Mouse (Mus musculus) embryonic facial prominence, embryonic 13.5 days (tissue): Measurements from ENCODE around the gene Basp1. TPM values are rescaled to one million over a fixed set of nuclear protein-coding genes. Genes with fewer than 3 reads are reported as not detected.

ENCODE experiments used
- ATAC-seq: fragments of 200-750 bp; cut with Nextera tagmentation; 2 replicates; pipeline ENCODE4 v1.8.0; 2017; ENCODE audit warnings: low read depth; ENCODE audit not compliant: insufficient number of reproducible peaks, insufficient read depth, low FRiP score, low TSS enrichment
- H3K27ac ChIP-seq: fragments of 300-500 bp; sonication (generic); 2 replicates; pipeline ENCODE4 v1.5.1; 2015; ENCODE audit warnings: moderate library complexity, mild to moderate bottlenecking, inconsistent platforms
- H3K27me3 ChIP-seq: fragments of 300-500 bp; sonication (generic); 2 replicates; pipeline ENCODE4 v1.6.1; 2015; ENCODE audit warnings: mild to moderate bottlenecking, inconsistent platforms
- H3K36me3 ChIP-seq: fragments of 300-500 bp; sonication (generic); 2 replicates; pipeline ENCODE4 v1.6.1; 2015; ENCODE audit warnings: mild to moderate bottlenecking, inconsistent platforms
- H3K4me1 ChIP-seq: fragments of 300-500 bp; sonication (generic); 2 replicates; pipeline ENCODE4 v1.6.1; 2015; ENCODE audit warnings: inconsistent platforms
- H3K4me2 ChIP-seq: fragments of 300-500 bp; sonication (generic); 2 replicates; pipeline ENCODE4 v1.6.1; 2015; ENCODE audit warnings: moderate library complexity, mild to moderate bottlenecking, inconsistent platforms
- H3K4me3 ChIP-seq: fragments of 300-500 bp; sonication (generic); 2 replicates; pipeline ENCODE4 v1.5.1; 2015; ENCODE audit warnings: mild to moderate bottlenecking, inconsistent platforms
- H3K9ac ChIP-seq: fragments of 300-500 bp; sonication (generic); 2 replicates; pipeline ENCODE4 v1.6.1; 2015; ENCODE audit warnings: mild to moderate bottlenecking, inconsistent platforms
- H3K9me3 ChIP-seq: fragments of 300-500 bp; sonication (generic); 2 replicates; pipeline ENCODE4 v1.6.1; 2016; ENCODE audit warnings: inconsistent platforms
- WGBS: fragments of 180-500 bp; shearing (Covaris S2); methylation state at CpG from one replicate; pipeline ENCODE4 v1.1.7; 2015; ENCODE audit warnings: mixed read lengths; 5-methylcytosine and 5-hydroxymethylcytosine counted together
- polyA plus RNA-seq: library from polyadenylated mRNA; unstranded; fragments of >200 nt; fragmentation: Nextera tagmentation; extraction: Ambion mirVana; gene quantifications from 2 replicates; pipeline ENCODE4 v1.2.1, GENCODE M21; 2015

The Basp1 gene
- polyA plus RNA-seq, 1 experiment from 2014 or later, result 56.1 TPM

GRCm38 (mm10) chr15:25414747-25415119 is 1.2 kb upstream of the Basp1 start:
- ATAC-seq, result no peak
- 0% methylated on average over 14 of the region's 14 CpGs for WGBS
- Histone ChIP-seq H3K4me1 (peaks cover 30% of the 10 kb centered on the region), H3K36me3 (no peaks in the 10 kb centered on the region), H3K9ac (peak overlapping the region; percentile 97), H3K27me3 (no peaks in the 10 kb centered on the region), H3K27ac (peak overlapping the region; percentile 97), H3K4me3 (peak overlapping the region; percentile 98), H3K4me2 (peak overlapping the region; percentile 86), H3K9me3 (no peaks in the 10 kb centered on the region)

GRCm38 (mm10) chr15:25414011-25414746 is 615 bp upstream of the Basp1 start:
- peak overlapping the region; percentile 97 for H3K9ac ChIP-seq
- H3K4me2 ChIP-seq, result peak overlapping the region; percentile 86
- no peaks in the 10 kb centered on the region for H3K27me3 ChIP-seq
- no peaks in the 10 kb centered on the region for H3K36me3 ChIP-seq
- peak overlapping the region; percentile 97 for H3K27ac ChIP-seq
- H3K4me1 ChIP-seq, result peaks cover 35% of the 10 kb centered on the region
- H3K4me3 ChIP-seq, result peak overlapping the region; percentile 98
- no peaks in the 10 kb centered on the region for H3K9me3 ChIP-seq
- whole genome bisulfite sequencing, result under 1% methylated on average over 32 of the region's 36 CpGs
- ATAC-seq, result peak; percentile 27; the same call in 1 of the 2 replicates

- no peaks in the 10 kb centered on the region for H3K27me3 ChIP-seq
- peak; percentile 33 for ATAC-seq
- peaks cover 38% of the 10 kb centered on the region for H3K4me1 ChIP-seq
- H3K27ac ChIP-seq, result peak overlapping the region; percentile 97
- under 1% methylated on average over 35 of the region's 35 CpGs for WGBS
- peak overlapping the region; percentile 86 for H3K4me2 ChIP-seq
- H3K4me3 ChIP-seq, result peak overlapping the region; percentile 98
- H3K9ac ChIP-seq, result peak overlapping the region; percentile 97
- H3K36me3 ChIP-seq, result no peaks in the 10 kb centered on the region
- no peaks in the 10 kb centered on the region for H3K9me3 ChIP-seq
These were observed 753 bp downstream of the Basp1 start for GRCm38 (mm10) chr15:25412761-25413261.

GRCm38 (mm10) chr15:25412171-25412641 is 1.4 kb downstream of the Basp1 start:
- Histone ChIP-seq H3K9me3 (no peaks in the 10 kb centered on the region), H3K4me3 (peak overlapping the region; percentile 98), H3K4me1 (peaks cover 39% of the 10 kb centered on the region), H3K27ac (peak overlapping the region; percentile 97), H3K4me2 (peak overlapping the region; percentile 86), H3K36me3 (no peaks in the 10 kb centered on the region), H3K27me3 (no peaks in the 10 kb centered on the region), H3K9ac (peak overlapping the region; percentile 97)
- under 1% methylated on average over 25 of the region's 25 CpGs for WGBS
- 0 out of 2 replicates have a peak, but pooled peaks have one; percentile 26 for ATAC-seq

- H3K9ac ChIP-seq, result peak overlapping the region; percentile 97
- H3K4me1 ChIP-seq, result peaks cover 42% of the 10 kb centered on the region
- no peaks in the 10 kb centered on the region for H3K9me3 ChIP-seq
- no peak for ATAC-seq
- peak overlapping the region; percentile 86 for H3K4me2 ChIP-seq
- H3K27ac ChIP-seq, result peak overlapping the region; percentile 97
- WGBS, result 19% methylated on average over 7 of the region's 7 CpGs
- H3K4me3 ChIP-seq, result peak overlapping the region; percentile 98
- no peaks in the 10 kb centered on the region for H3K27me3 ChIP-seq
- H3K36me3 ChIP-seq, result no peaks in the 10 kb centered on the region
These were observed 2.1 kb downstream of the Basp1 start for GRCm38 (mm10) chr15:25411461-25411860.

GRCm38 (mm10) chr15:25405926-25406325 is 7.6 kb downstream of the Basp1 start:
- no peak for ATAC-seq
- WGBS, result 71% methylated on average over 5 of the region's 5 CpGs
- Histone ChIP-seq H3K9ac (no peak overlapping the region), H3K4me3 (no peak overlapping the region), H3K4me1 (peaks cover 45% of the 10 kb centered on the region), H3K27me3 (no peaks in the 10 kb centered on the region), H3K27ac (no peak overlapping the region), H3K9me3 (no peaks in the 10 kb centered on the region), H3K4me2 (no peak overlapping the region), H3K36me3 (peaks cover 22% of the 10 kb centered on the region)

GRCm38 (mm10) chr15:25403879-25404278 is 9.7 kb downstream of the Basp1 start:
- no peak overlapping the region for H3K4me2 ChIP-seq
- H3K4me1 ChIP-seq, result peaks cover 37% of the 10 kb centered on the region
- H3K36me3 ChIP-seq, result peaks cover 28% of the 10 kb centered on the region
- no peak overlapping the region for H3K27ac ChIP-seq
- H3K9me3 ChIP-seq, result no peaks in the 10 kb centered on the region
- ATAC-seq, result no peak
- H3K27me3 ChIP-seq, result no peaks in the 10 kb centered on the region
- no peak overlapping the region for H3K9ac ChIP-seq
- H3K4me3 ChIP-seq, result no peak overlapping the region
- WGBS, result 90% methylated on average over 7 of the region's 7 CpGs

- peaks cover 29% of the 10 kb centered on the region for H3K4me1 ChIP-seq
- H3K36me3 ChIP-seq, result peaks cover 28% of the 10 kb centered on the region
- H3K9me3 ChIP-seq, result no peaks in the 10 kb centered on the region
- H3K27ac ChIP-seq, result no peak overlapping the region
- H3K27me3 ChIP-seq, result no peaks in the 10 kb centered on the region
- H3K4me2 ChIP-seq, result no peak overlapping the region
- WGBS, result 79% methylated on average over 3 of the region's 3 CpGs
- ATAC-seq, result no peak
- H3K9ac ChIP-seq, result no peak overlapping the region
- H3K4me3 ChIP-seq, result no peak overlapping the region
These were observed 11.6 kb downstream of the Basp1 start for GRCm38 (mm10) chr15:25402001-25402400.

- ATAC-seq, result no peak
- H3K9ac ChIP-seq, result no peak overlapping the region
- H3K4me3 ChIP-seq, result no peak overlapping the region
- WGBS, result 59% methylated on average over 8 of the region's 8 CpGs
- peaks cover 27% of the 10 kb centered on the region for H3K4me1 ChIP-seq
- H3K4me2 ChIP-seq, result no peak overlapping the region
- H3K9me3 ChIP-seq, result no peaks in the 10 kb centered on the region
- no peaks in the 10 kb centered on the region for H3K27me3 ChIP-seq
- H3K27ac ChIP-seq, result no peak overlapping the region
- H3K36me3 ChIP-seq, result peaks cover 28% of the 10 kb centered on the region
These were observed 13.3 kb downstream of the Basp1 start for GRCm38 (mm10) chr15:25400276-25400675.

GRCm38 (mm10) chr15:25395912-25396590 is 17.5 kb downstream of the Basp1 start:
- Histone ChIP-seq H3K9me3 (no peaks in the 10 kb centered on the region), H3K36me3 (peaks cover 17% of the 10 kb centered on the region), H3K4me1 (peaks cover 22% of the 10 kb centered on the region; the same call in 1 of the 2 replicates), H3K27me3 (no peaks in the 10 kb centered on the region), H3K27ac (no peak overlapping the region), H3K9ac (no peak overlapping the region), H3K4me2 (no peak overlapping the region), H3K4me3 (no peak overlapping the region)
- ATAC-seq, result no peak
- 81% methylated on average over 9 of the region's 9 CpGs for WGBS

- H3K4me1 ChIP-seq, result peaks cover 20% of the 10 kb centered on the region; the same call in 1 of the 2 replicates
- no peak overlapping the region for H3K4me3 ChIP-seq
- H3K4me2 ChIP-seq, result no peak overlapping the region
- H3K9me3 ChIP-seq, result no peaks in the 10 kb centered on the region
- no peaks in the 10 kb centered on the region for H3K27me3 ChIP-seq
- no peak for ATAC-seq
- H3K36me3 ChIP-seq, result peaks cover 24% of the 10 kb centered on the region
- H3K27ac ChIP-seq, result no peak overlapping the region
- 67% methylated on average over 4 of the region's 4 CpGs for WGBS
- H3K9ac ChIP-seq, result no peak overlapping the region
These were observed 21.0 kb downstream of the Basp1 start for GRCm38 (mm10) chr15:25392525-25393099.
